Mouse (Mus musculus) gastrocnemius, adult 2 months (tissue): ENCODE measurements around the gene Wfdc3. TPM values are rescaled to one million over a fixed set of nuclear protein-coding genes. Genes with fewer than 3 reads are reported as not detected.
"Not testable (repeated sequence)": the region's sequence is repeated elsewhere in the genome, so short reads cannot be mapped to it uniquely, and the experiment has no call there.

Experiments
- DNase-seq: peaks from one replicate; pipeline ENCODE4 v3.0.0; 2022
- H3K27ac ChIP-seq: fragments of 200-600 bp; 2 replicates; pipeline ENCODE4 v1.8.1; 2022; ENCODE audit warnings: mild to moderate bottlenecking
- H3K4me3 ChIP-seq: fragments of 200-600 bp; 2 replicates; pipeline ENCODE4 v1.8.1; 2022; ENCODE audit warnings: mild to moderate bottlenecking, moderate library complexity
- CTCF ChIP-seq: fragments of 200-600 bp; IDR thresholded peaks from 2 replicates; pipeline ENCODE4 v1.8.1; 2022; ENCODE audit warnings: antibody characterized with exemption, mild to moderate bottlenecking, moderate library complexity
- intact Hi-C: fragments of 180-260 bp; cut with DNase I; formaldehyde crosslinking; loops from one replicate; pipeline ENCODE4 v1.15.1; 2025
- total RNA-seq, 2 experiments: library from RNA; stranded (reverse); gene quantifications; 2 replicates each; pipeline ENCODE4 v1.2.3; 2021

Wfdc3 gene
- total RNA-seq, 2 experiments from 2014 or later = not detected

DNA sequence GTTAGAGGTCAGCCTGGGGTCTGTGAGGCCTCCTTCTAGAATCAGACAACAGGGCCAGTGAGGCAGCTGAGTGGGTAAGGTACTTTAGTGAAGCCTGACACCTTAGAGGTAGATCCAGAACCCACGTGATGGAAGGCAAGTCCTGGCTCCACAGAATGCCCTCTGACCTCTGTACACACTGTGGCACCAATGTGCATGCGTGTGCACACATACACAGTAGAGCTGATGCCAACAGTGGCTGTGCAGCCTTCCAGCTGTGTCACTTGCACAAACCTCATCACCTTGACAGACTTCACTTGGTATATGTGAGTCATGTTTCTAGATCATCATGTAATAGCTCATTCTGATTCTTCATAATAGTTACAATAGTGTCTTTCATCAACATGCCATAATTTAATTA lies 6.7 kb upstream of the Wfdc3 start:
- TF ChIP-seq CTCF = no peak
- Histone ChIP-seq H3K4me3 (no peak overlapping the region), H3K27ac (no peak overlapping the region)
- peak; percentile 6 for DNase-seq
- intact Hi-C loops = loop anchor here (5.0 kb wide), 1 partner anchor 45 kb away; no protein-coding TSS in a partner anchor

- intact Hi-C loops = no loop called here
- Histone ChIP-seq H3K4me3 (no peak overlapping the region), H3K27ac (no peak overlapping the region)
- no peak for TF ChIP-seq CTCF
- no peak for DNase-seq
Observed at GRCm38 (mm10) chr2:164748991-164749390, 3.3 kb upstream of the Wfdc3 start.

GRCm38 (mm10) chr2:164748191-164748590 lies 2.5 kb upstream of the Wfdc3 start:
- no peak for TF ChIP-seq CTCF
- Histone ChIP-seq H3K4me3 (no peak overlapping the region), H3K27ac (no peak overlapping the region)
- intact Hi-C loops = no loop called here
- DNase-seq = no peak

- DNase-seq = no peak
- TF ChIP-seq CTCF = no peak
- Histone ChIP-seq H3K27ac (peak overlapping the region; percentile 90; the same call in 1 of the 2 replicates), H3K4me3 (peak overlapping the region; percentile 86)
- intact Hi-C loops = no loop called here
Observed at GRCm38 (mm10) chr2:164746693-164747092, 962 bp upstream of the Wfdc3 start.

DNA sequence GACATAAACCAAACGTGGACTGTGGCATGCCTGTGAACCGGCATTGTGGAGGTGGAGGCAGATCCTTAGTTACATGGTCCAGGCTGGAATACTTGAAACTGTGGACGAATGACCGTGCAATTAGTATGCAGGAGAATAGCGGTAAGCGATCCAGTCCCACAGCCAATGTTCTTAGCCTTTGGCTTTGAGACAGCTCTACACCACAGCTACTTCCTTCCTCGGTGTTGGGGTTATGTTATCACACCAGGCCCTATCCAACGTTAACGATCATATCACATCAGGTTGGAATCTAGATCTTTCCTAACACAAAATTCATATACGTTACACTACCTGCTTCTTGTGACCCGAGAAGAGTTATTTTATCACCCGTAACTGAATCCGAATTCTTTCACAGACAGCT lies 744 bp downstream of the Wfdc3 start:
- Histone ChIP-seq H3K4me3 (peak overlapping the region; percentile 86), H3K27ac (peak overlapping the region; percentile 90; the same call in 1 of the 2 replicates)
- no peak for TF ChIP-seq CTCF
- no peak for DNase-seq
- intact Hi-C loops = no loop called here

GRCm38 (mm10) chr2:164739876-164740275 lies 5.9 kb downstream of the Wfdc3 start:
- intact Hi-C loops = no loop called here
- Histone ChIP-seq H3K4me3 (no peak overlapping the region), H3K27ac (no peak overlapping the region)
- TF ChIP-seq CTCF = no peak
- no peak for DNase-seq

- TF ChIP-seq CTCF = no peak
- H3K4me3 ChIP-seq = no peak overlapping the region
- no peak for DNase-seq
- H3K27ac ChIP-seq = no peak overlapping the region
- intact Hi-C loops = no loop called here
Observed at GRCm38 (mm10) chr2:164737377-164738090, 8.2 kb downstream of the Wfdc3 start.

GRCm38 (mm10) chr2:164735446-164735845 lies 10.3 kb downstream of the Wfdc3 start:
- Histone ChIP-seq H3K4me3 (no peak overlapping the region), H3K27ac (no peak overlapping the region)
- no peak for DNase-seq
- TF ChIP-seq CTCF = no peak
- intact Hi-C loops = no loop called here

GRCm38 (mm10) chr2:164734839-164735238 lies 10.9 kb downstream of the Wfdc3 start:
- no peak for DNase-seq
- TF ChIP-seq CTCF = no peak
- H3K4me3 ChIP-seq = no peak overlapping the region
- intact Hi-C loops = no loop called here
- H3K27ac ChIP-seq = no peak overlapping the region

GRCm38 (mm10) chr2:164733259-164733658 lies 12.5 kb downstream of the Wfdc3 start:
- no peak for DNase-seq
- intact Hi-C loops = no loop called here
- no peak overlapping the region for H3K4me3 ChIP-seq
- no peak for TF ChIP-seq CTCF
- no peak overlapping the region for H3K27ac ChIP-seq

GRCm38 (mm10) chr2:164731719-164732118 lies 14.0 kb downstream of the Wfdc3 start:
- Histone ChIP-seq H3K4me3 (no peak overlapping the region), H3K27ac (no peak overlapping the region)
- intact Hi-C loops = no loop called here
- no peak for DNase-seq
- TF ChIP-seq CTCF = no peak

DNA sequence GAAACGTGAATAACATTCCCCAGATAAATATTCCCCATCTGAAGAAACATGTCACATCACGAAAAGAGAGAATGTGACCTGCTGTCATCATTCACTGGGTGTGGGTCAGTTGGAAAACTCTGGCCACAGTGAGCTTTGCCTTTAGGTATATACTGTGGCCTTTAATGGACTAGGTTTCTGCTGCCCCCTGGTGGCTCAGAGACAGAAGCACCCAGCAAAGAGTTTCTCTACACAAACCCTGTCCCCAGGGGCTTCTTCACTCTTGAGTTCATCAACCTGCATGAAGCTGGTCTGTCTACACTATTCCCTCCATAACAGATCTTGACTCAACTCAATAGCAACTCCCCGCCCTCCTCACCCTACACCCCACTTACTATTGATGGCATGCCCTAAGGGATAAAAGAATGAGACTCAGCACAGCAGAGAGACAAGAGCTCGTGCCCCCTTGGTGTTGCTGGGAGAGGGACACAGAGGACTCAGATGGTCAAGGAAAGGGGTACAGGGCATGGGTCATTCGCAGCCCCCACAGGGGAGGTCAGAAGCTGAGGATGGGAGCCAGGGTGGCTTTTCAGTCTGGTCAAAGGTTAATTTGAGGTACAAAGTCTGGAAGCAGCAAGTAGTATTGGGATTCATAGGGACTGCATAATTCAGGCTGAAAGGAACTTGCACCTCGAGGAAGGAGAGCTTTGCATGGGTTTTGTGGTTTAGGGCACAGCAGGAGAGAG lies 19.7 kb downstream of the Wfdc3 start:
- DNase-seq = peak; percentile 63
- peak; percentile 89 for TF ChIP-seq CTCF
- Histone ChIP-seq H3K27ac (no peak overlapping the region), H3K4me3 (no peak overlapping the region)
- intact Hi-C loops = loop anchor here (5.0 kb wide), 2 partner anchors 49 to 134 kb away; partner anchors contain the start of gene Eppin

DNA sequence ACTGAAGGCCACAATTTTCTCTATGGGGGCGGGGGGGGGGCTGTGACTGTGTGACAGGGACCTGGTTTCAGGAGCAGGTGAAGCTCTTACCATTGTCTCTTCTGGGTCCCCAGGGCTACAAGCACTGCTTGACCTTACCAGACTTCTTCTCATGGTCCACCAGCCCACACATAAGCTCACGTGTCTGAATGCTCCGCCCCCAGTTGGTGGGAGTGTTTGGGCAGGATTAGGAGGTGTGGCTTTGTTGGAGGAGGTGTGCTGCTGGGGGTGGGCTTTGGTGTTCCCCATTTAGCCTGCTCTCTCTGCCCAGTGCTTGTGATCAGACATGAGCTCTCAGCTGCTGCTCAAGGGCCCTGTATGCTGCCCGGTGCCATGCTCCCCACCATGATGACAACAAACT lies 22.5 kb downstream of the Wfdc3 start:
- Histone ChIP-seq H3K4me3 (no peak overlapping the region), H3K27ac (no peak overlapping the region)
- no peak for TF ChIP-seq CTCF
- no peak for DNase-seq
- intact Hi-C loops = no loop called here

DNA sequence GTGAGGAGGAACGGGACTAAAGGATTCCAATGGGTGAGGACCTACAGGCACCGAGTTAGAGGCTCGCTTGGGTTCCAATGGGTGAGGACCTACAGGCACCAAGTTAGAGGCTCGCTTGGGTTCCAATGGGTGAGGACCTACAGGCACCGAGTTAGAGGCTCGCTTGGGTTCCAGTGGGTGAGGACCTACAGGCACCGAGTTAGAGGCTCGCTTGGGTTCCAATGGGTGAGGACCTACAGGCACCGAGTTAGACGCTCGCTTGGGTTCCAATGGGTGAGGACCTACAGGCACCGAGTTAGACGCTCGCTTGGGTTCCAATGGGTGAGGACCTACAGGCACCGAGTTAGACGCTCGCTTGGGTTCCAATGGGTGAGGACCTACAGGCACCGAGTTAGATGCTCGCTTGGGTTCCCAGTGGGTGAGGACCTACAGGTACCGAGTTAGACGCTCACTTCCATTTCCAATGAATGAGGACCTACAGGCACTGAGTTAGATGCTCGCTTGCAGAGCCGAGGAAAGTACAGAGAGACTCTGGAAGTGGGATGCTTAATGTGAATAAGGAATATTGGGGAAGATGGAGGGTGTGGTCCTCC lies 29.4 kb downstream of the Wfdc3 start:
- H3K27ac ChIP-seq, intact Hi-C loops, DNase-seq: not testable (repeated sequence)

More for the DNA sequence above, 29.4 kb downstream of the Wfdc3 start:
- H3K4me3 ChIP-seq = not testable (repeated sequence)
